Mouse (Mus musculus) limb, embryonic 12.5 days (tissue): Measurements from ENCODE around the gene Rab2b. TPM values are rescaled to one million over a fixed set of nuclear protein-coding genes. Genes with fewer than 3 reads are reported as not detected.
A peak's percentile ranks its signal among the peaks of the same experiment; 100 is the strongest.

Source experiments
- ATAC-seq: fragments of 200-750 bp; cut with Nextera tagmentation; 2 replicates; pipeline ENCODE4 v1.8.0; 2017; ENCODE audit warnings: low read depth, moderate TSS enrichment; ENCODE audit not compliant: insufficient number of reproducible peaks, insufficient read depth, low FRiP score, low TSS enrichment
- H3K27ac ChIP-seq: fragments of 300-500 bp; sonication (generic); 2 replicates; pipeline ENCODE4 v1.5.1; 2016; ENCODE audit warnings: mild to moderate bottlenecking, moderate library complexity
- H3K27me3 ChIP-seq: fragments of 300-500 bp; sonication (generic); 2 replicates; pipeline ENCODE4 v1.6.1; 2016; ENCODE audit warnings: mild to moderate bottlenecking, moderate library complexity
- H3K36me3 ChIP-seq: fragments of 300-500 bp; sonication (generic); 2 replicates; pipeline ENCODE4 v1.6.1; 2016; ENCODE audit warnings: mild to moderate bottlenecking, moderate library complexity
- H3K4me1 ChIP-seq: fragments of 300-500 bp; sonication (generic); replicated peaks from 2 replicates; pipeline ENCODE4 v1.6.1; 2016
- H3K4me2 ChIP-seq: fragments of 300-500 bp; sonication (generic); 2 replicates; pipeline ENCODE4 v1.6.1; 2016; ENCODE audit warnings: mild to moderate bottlenecking, moderate library complexity
- H3K4me3 ChIP-seq: fragments of 300-500 bp; sonication (generic); replicated peaks from 2 replicates; pipeline ENCODE4 v1.5.1; 2016; ENCODE audit warnings: mild to moderate bottlenecking
- H3K9ac ChIP-seq: fragments of 300-500 bp; sonication (generic); replicated peaks from 2 replicates; pipeline ENCODE4 v1.6.1; 2016; ENCODE audit warnings: mild to moderate bottlenecking, moderate library complexity
- H3K9me3 ChIP-seq: fragments of 300-500 bp; sonication (generic); 2 replicates; pipeline ENCODE4 v1.6.1; 2016; ENCODE audit warnings: mild to moderate bottlenecking, moderate library complexity
- WGBS: fragments of 180-500 bp; shearing (Covaris S2); methylation state at CpG from one replicate; pipeline ENCODE4 v1.1.7; 2016; 5-methylcytosine and 5-hydroxymethylcytosine counted together
- polyA plus RNA-seq: library from polyadenylated mRNA; unstranded; fragments of >200 nt; fragmentation: Nextera tagmentation; extraction: Ambion mirVana; gene quantifications from 2 replicates; pipeline ENCODE4 v1.2.1, GENCODE M21; 2016

Rab2b gene
- polyA plus RNA-seq, 1 experiment from 2014 or later = 23.5 TPM

DNA sequence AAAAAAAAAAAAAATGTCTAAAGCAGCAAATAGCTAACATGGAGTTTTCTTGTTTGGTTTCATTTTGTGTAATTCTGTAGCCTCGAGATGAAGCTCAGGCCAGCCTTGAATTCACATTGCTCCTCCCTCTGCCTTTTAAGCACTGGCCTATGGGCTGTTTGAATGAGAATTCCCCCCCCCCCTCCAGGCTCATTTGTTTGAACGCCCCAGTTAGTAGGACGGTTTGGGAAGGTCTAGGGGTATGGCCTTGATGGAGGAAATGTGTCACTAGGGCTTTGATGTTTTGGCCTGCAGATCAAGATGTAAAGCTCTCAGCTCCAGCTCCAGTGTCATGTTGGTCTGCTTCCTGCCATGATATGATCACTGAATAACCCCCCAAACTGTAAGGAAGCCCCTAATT lies 6.6 kb downstream of the Rab2b start:
- Histone ChIP-seq H3K9ac (no peak overlapping the region), H3K9me3 (no peaks in the 10 kb centered on the region), H3K27me3 (no peaks in the 10 kb centered on the region), H3K36me3 (peaks cover 57% of the 10 kb centered on the region), H3K27ac (no peak overlapping the region), H3K4me2 (no peak overlapping the region), H3K4me3 (no peak overlapping the region), H3K4me1 (no peaks in the 10 kb centered on the region)
- no peak for ATAC-seq
- 67% methylated on average over 3 of the region's 3 CpGs for WGBS

DNA sequence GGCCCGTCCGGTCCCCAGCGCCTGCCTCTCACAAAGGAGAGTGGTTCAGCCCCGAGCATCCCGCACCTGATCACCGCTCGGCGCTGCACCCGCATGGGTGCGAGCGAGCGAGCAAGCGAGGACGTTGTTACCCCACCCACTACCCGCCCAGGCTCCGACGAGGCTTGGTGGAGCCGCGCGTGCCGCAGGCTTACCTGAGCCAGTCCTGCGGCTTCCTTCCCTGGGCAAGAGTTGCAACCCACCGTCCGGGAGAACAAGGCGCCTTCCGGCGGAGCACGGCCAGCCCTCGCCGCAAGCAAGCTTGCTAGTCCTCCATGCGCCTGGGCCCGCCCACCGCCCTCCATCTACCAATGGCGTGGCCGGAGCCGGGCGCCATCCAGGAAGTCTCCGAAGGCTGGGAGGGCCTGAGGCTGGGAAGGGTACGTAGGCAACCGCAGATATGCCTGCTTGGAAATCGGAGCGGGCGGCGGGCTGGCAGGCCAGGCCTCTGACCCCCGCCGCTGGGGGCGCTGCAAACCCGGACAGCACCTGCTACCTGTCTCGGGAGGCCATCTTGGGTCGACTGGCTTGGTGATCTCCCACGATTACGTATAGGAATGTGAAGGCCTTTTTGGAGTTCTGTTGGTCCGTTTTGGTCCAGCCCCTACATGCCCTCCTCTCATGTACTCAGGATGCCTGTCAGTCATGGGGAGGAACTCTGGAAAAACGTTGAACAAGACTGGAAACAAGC lies 21.7 kb downstream of the Rab2b start, which contains the start of gene Chd8:
Gene Chd8, minus strand, starts transcription at position 297 of the 730 bp plus-strand sequence.
- H3K4me2 ChIP-seq = peak within 1 kb of the TSS; percentile 65
- H3K27ac ChIP-seq = peak within 1 kb of the TSS; percentile 94
- WGBS = under 1% methylated on average over 54 of the region's 54 CpGs
- H3K4me1 ChIP-seq = peaks cover 9% of the 10 kb centered on the region
- no peaks in the 10 kb centered on the region for H3K27me3 ChIP-seq
- ATAC-seq = peak; percentile 100
- H3K36me3 ChIP-seq = peaks cover 13% of the 10 kb centered on the region; the same call in 1 of the 2 replicates
- peak within 1 kb of the TSS; percentile 89 for H3K4me3 ChIP-seq
- H3K9ac ChIP-seq = peak within 1 kb of the TSS; percentile 92
- no peaks in the 10 kb centered on the region for H3K9me3 ChIP-seq

DNA sequence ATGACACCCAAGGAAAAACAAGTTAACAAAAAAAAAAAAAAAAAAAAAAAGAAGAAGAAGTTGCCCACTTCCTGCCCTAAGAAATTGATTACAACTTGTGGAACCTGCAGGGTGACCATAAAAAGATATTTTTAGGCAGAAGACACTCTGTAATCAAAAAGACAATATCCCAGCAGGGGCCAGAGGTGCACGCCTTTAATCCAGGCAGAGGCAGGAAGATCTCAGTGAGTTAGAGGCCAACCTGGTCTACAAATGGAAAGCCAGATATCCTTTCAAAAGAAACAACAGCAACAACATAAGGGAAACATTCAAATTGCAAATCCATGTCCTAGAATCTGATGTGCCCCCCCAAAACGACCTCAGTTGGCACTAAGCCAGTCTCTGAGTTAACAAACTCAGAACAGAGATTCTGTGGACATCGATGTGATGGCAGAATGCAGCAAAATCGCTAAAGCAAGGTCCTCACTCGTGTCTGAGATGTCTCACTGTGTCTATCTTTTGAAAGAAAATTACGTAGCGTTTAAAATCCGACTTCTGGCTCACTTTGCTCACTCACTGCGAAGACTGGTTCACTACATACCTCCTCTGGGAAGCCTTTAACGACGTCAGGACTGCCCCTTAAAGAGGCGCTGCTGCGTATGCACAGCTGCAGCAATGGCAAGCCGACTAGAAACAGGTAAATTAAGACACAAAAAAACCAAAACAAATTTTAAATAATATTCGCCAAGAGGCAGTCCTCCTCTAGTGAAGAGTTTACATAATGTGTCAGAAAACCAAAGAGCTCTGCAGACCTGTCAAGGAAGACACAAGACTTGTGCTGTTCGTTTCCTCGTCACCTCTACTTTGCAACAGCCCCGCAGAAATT lies 22.8 kb downstream of the Rab2b start:
- Histone ChIP-seq H3K9ac (peak overlapping the region; percentile 92), H3K4me1 (peaks cover 9% of the 10 kb centered on the region), H3K27ac (peak overlapping the region; percentile 94), H3K4me3 (peak overlapping the region; percentile 89), H3K36me3 (peaks cover 6% of the 10 kb centered on the region; the same call in 1 of the 2 replicates), H3K27me3 (no peaks in the 10 kb centered on the region), H3K9me3 (no peaks in the 10 kb centered on the region), H3K4me2 (peak overlapping the region; percentile 65)
- 8% methylated on average over 18 of the region's 18 CpGs for WGBS
- ATAC-seq = no peak

DNA sequence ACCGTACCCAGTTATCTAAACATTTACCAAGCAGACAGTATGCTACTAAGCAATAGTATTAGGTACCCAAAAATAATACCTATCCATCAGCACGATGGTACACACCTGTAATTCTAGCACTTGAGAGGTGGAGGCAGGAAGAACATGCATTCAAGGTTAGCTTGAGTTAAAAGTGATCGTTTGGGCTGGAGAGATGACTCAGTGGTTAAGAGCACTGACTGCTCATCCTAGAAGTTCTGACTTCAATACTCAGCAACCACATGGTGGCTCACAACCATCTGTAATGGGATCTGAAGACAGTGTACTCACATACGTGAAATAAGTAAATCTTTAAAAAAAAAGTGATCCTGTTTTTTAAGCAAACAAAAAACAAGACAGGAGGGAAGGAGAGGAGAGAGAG lies 33.2 kb downstream of the Rab2b start:
- Histone ChIP-seq H3K4me2 (no peak overlapping the region), H3K27me3 (no peaks in the 10 kb centered on the region), H3K4me3 (no peak overlapping the region), H3K36me3 (peaks cover 6% of the 10 kb centered on the region; the same call in 1 of the 2 replicates), H3K9me3 (no peaks in the 10 kb centered on the region), H3K27ac (no peak overlapping the region), H3K4me1 (peaks cover 10% of the 10 kb centered on the region), H3K9ac (no peak overlapping the region)
- 82% methylated on average over 4 of the region's 4 CpGs for WGBS
- ATAC-seq = no peak

DNA sequence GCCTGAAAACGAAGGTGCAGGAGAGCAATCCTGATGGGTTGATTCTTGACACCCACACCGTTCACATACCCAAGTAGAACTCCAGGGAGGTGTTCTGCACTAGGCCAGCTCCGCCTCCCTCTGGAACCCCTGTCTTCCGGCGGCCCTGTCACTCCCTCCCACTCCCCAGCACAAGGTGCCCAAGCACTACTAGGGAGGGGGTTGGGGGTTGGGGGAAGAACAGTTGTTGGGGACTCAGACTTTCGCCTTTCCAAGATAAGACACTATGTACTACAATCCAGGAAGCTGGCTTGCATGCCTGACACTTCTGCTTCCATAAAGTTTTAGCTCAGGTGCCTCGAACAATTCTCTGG lies 34.7 kb downstream of the Rab2b start:
- no peaks in the 10 kb centered on the region for H3K27me3 ChIP-seq
- peaks cover 8% of the 10 kb centered on the region for H3K36me3 ChIP-seq
- H3K4me2 ChIP-seq = peak overlapping the region; percentile 79
- H3K27ac ChIP-seq = peak overlapping the region; percentile 77
- WGBS = 12% methylated on average over 7 of the region's 7 CpGs
- no peak for ATAC-seq
- H3K4me1 ChIP-seq = peaks cover 10% of the 10 kb centered on the region
- peak overlapping the region; percentile 76 for H3K9ac ChIP-seq
- H3K4me3 ChIP-seq = peak overlapping the region; percentile 84
- no peaks in the 10 kb centered on the region for H3K9me3 ChIP-seq

DNA sequence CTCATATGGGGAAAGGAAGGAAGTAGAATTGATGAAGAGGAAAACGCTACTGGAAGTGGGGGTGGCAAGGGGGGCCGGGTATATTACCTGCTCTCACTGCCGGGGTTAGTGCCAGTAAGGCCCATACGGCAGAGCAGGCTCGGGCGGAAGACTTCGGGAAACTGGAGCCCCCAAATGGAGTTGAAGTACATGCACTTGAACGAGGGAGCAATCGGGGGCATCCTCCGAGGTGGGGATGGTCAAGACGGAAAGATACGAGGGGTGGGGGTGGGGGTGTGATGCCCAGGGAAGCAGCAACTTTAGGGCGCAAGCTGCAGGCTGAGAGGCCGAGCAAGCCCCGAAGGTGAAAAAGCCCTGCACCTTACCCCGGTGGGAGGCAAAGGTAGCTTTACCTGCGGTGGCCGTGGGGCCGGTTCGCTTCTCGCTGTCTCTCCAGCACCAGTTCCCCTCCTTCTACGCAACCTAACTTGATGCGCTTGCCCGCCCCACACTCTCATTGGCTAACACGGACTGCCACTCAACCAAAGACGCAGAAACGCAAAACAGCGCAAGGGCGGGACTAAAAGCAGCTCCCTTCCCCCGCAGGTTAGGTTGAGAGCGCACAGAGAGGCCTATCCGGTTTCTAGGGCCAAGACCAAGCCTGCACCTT lies 35.2 kb downstream of the Rab2b start:
- peaks cover 7% of the 10 kb centered on the region for H3K36me3 ChIP-seq
- peak overlapping the region; percentile 77 for H3K27ac ChIP-seq
- H3K9me3 ChIP-seq = no peaks in the 10 kb centered on the region
- no peaks in the 10 kb centered on the region for H3K27me3 ChIP-seq
- peak overlapping the region; percentile 84 for H3K4me3 ChIP-seq
- peak overlapping the region; percentile 79 for H3K4me2 ChIP-seq
- WGBS = under 1% methylated on average over 32 of the region's 32 CpGs
- peaks cover 10% of the 10 kb centered on the region for H3K4me1 ChIP-seq
- peak overlapping the region; percentile 76 for H3K9ac ChIP-seq
- peak; percentile 98 for ATAC-seq

DNA sequence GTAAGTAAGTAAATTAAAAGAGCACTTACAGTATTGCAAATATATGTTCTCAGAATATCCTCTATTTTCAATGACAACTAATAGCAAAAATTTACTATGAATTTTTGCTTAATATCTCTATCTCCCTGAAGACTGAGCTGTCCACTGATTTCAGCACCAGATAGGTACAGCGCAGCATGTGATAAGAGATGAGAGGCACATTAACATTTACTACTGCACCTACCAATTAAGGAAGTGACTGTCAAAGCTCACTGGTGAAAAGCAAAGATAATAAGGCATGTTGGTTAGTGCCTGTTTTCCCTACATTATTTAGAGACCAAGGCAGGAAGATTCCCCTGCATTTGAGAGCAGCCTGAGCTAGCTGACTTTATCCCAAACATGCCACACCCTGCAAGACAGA lies 43.1 kb downstream of the Rab2b start:
- ATAC-seq = no peak
- Histone ChIP-seq H3K4me3 (no peak overlapping the region), H3K4me2 (no peak overlapping the region), H3K27me3 (no peaks in the 10 kb centered on the region), H3K9me3 (no peaks in the 10 kb centered on the region), H3K36me3 (peaks cover 71% of the 10 kb centered on the region), H3K9ac (no peak overlapping the region), H3K4me1 (no peaks in the 10 kb centered on the region), H3K27ac (no peak overlapping the region)
- WGBS = 100% methylated on average over 1 of the region's 1 CpGs

DNA sequence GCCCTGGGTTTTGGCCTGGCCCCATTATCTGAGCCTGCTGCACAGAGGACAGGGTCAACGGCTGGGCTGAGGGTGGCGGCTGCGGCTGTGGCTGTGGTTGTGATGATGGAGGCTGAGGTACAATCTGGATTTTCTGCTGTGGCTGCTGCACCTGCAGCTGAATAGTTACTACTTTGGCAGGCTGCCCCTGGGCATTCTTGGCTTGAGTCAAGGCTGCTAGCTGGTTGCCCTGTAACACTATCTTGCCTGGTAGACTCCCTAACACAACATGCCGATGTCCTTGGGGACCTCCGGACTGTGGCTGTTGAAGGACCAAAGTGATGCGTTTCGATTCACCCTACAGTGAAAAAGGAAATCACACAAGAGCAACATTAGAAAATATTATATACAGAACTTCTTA lies 44.2 kb downstream of the Rab2b start:
- H3K4me1 ChIP-seq = no peaks in the 10 kb centered on the region
- H3K36me3 ChIP-seq = peaks cover 74% of the 10 kb centered on the region
- no peaks in the 10 kb centered on the region for H3K27me3 ChIP-seq
- no peak for ATAC-seq
- no peak overlapping the region for H3K4me3 ChIP-seq
- no peak overlapping the region for H3K27ac ChIP-seq
- no peak overlapping the region for H3K9ac ChIP-seq
- no peak overlapping the region for H3K4me2 ChIP-seq
- H3K9me3 ChIP-seq = no peaks in the 10 kb centered on the region
- WGBS = 97% methylated on average over 7 of the region's 7 CpGs

DNA sequence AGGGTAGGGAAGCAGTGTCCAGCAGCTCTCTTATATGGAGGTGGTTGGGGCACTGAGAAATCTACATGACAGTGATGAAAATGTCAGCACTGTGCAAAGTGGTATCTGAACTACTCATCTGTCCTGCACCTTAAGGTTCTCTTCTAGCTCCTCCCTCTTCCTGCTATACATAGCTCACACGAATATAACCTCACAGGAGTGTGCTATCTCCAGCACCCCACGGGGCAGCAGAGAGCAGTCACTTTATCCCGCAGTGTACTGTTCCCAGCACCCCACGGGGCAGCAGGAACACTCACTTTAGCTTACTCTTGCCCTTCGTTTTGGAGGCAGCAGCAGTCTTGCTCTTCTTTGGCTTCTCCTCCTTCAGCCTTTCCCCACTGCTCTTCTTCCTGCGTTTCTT lies 47.1 kb downstream of the Rab2b start:
- Histone ChIP-seq H3K9ac (no peak overlapping the region), H3K9me3 (no peaks in the 10 kb centered on the region), H3K27ac (no peak overlapping the region), H3K36me3 (peaks cover 97% of the 10 kb centered on the region), H3K4me3 (no peak overlapping the region), H3K27me3 (no peaks in the 10 kb centered on the region), H3K4me2 (no peak overlapping the region), H3K4me1 (no peaks in the 10 kb centered on the region)
- WGBS = 85% methylated on average over 6 of the region's 6 CpGs
- no peak for ATAC-seq

DNA sequence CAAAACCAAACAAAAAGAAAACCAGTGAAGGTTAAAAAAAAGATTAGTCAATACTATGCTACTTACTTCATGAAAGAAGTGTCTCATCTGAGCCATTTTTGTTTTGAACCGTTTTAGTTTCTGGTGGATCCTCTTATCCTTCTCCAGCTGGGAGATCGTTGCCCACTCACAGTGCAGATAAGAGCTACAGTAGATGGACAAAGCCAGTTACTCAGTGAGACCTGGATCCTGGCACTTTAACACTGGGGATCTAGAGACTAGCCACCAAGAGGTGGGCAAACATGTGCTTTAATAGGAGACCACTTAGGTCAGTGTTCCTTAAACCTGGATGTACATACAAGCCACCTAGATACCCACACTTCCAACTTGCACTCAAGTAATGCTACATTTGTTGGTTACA lies 53.4 kb downstream of the Rab2b start:
- H3K4me3 ChIP-seq = no peak overlapping the region
- no peak for ATAC-seq
- no peaks in the 10 kb centered on the region for H3K9me3 ChIP-seq
- H3K36me3 ChIP-seq = peaks cover 97% of the 10 kb centered on the region
- no peak overlapping the region for H3K27ac ChIP-seq
- no peaks in the 10 kb centered on the region for H3K4me1 ChIP-seq
- 94% methylated on average over 2 of the region's 2 CpGs for WGBS
- no peaks in the 10 kb centered on the region for H3K27me3 ChIP-seq
- no peak overlapping the region for H3K9ac ChIP-seq
- no peak overlapping the region for H3K4me2 ChIP-seq

DNA sequence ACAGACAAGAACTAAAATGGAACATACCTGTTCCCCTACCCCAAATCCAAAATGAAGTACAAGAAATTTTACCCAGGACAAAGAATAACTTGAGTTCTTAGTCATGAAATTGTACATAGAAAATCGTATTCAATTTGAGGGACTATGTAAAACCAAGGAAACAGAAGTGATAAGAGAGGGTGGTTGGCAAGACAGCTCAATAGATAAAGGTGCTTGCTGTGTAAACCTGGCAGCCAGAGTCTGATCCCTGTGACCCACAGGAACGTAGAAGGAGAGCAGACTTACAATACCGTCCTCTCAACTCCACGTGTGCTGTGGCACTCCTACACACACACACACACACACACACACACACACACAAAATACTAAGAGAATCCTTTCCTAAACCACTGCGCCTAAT lies 62.1 kb downstream of the Rab2b start:
- Histone ChIP-seq H3K9ac (no peak overlapping the region), H3K9me3 (no peaks in the 10 kb centered on the region), H3K27ac (no peak overlapping the region), H3K4me2 (no peak overlapping the region), H3K4me3 (no peak overlapping the region), H3K4me1 (no peaks in the 10 kb centered on the region), H3K27me3 (no peaks in the 10 kb centered on the region), H3K36me3 (peaks cover 95% of the 10 kb centered on the region)
- WGBS = 95% methylated on average over 5 of the region's 5 CpGs
- no peak for ATAC-seq
